Mouse (Mus musculus): ENCODE measurements around the gene Arhgap18.

DNA sequence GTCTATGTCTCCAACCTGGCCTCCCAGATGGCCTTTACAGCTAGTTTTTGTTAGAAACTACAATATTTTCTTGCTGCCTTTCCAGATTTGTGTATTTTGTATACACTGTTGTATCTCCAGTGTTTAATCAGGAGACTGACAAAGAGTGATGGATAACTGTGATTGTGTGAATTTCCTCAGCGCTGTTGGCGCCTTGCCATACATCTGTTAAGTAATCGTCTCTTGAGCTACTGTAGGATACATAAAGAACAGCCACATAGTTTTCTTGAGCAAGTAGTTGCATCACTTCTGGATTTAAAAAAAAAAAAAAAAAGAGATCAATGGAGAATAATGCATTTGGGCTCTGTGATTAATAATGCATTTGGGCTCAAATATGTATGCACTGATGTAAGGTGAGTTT, 52.9 kb downstream of the Arhgap18 start:
- TF ChIP-seq CTCF (IDR thresholded peaks at IDR 0.05; ENCODE audit: insufficient read depth, low read depth, low read length) (no peak), POLR2A (IDR thresholded peaks at IDR 0.05; ENCODE audit: insufficient read depth, low read depth, low read length) (no peak)

Measured in olfactory bulb, adult 2 months (tissue).